Mouse (Mus musculus) kidney, embryonic 14.5 days (tissue): ENCODE measurements around the gene Usp48. TPM values are rescaled to one million over a fixed set of nuclear protein-coding genes. Genes with fewer than 3 reads are reported as not detected.

ENCODE experiments used
- ATAC-seq: fragments of 200-750 bp; cut with Nextera tagmentation; 2 replicates; pipeline ENCODE4 v1.8.0; 2017; ENCODE audit warnings: moderate number of reproducible peaks, mild to moderate bottlenecking, moderate TSS enrichment, moderate library complexity; ENCODE audit not compliant: low FRiP score, low TSS enrichment
- H3K27ac ChIP-seq: fragments of 300-500 bp; sonication (generic); 2 replicates; pipeline ENCODE4 v1.5.1; 2014; ENCODE audit warnings: low read depth, mild to moderate bottlenecking, low read length, moderate library complexity, mixed read lengths
- H3K27me3 ChIP-seq: fragments of 300-500 bp; sonication (generic); 2 replicates; pipeline ENCODE4 v1.6.1; 2014; ENCODE audit warnings: mild to moderate bottlenecking, low read length; ENCODE audit not compliant: control insufficient read depth, insufficient read depth
- H3K36me3 ChIP-seq: fragments of 300-500 bp; sonication (generic); 2 replicates; pipeline ENCODE4 v1.6.1; 2014; ENCODE audit warnings: low read length, mixed read lengths; ENCODE audit not compliant: control insufficient read depth, insufficient read depth
- H3K4me1 ChIP-seq: fragments of 300-500 bp; sonication (generic); 2 replicates; pipeline ENCODE4 v1.6.1; 2014; ENCODE audit warnings: low read length, mixed read lengths; ENCODE audit not compliant: control insufficient read depth, insufficient read depth
- H3K4me2 ChIP-seq: fragments of 300-500 bp; sonication (generic); replicated peaks from 2 replicates; pipeline ENCODE4 v1.6.1; 2014; ENCODE audit warnings: low read depth, mild to moderate bottlenecking, low read length
- H3K4me3 ChIP-seq: fragments of 300-500 bp; sonication (generic); 2 replicates; pipeline ENCODE4 v1.5.1; 2014; ENCODE audit warnings: mild to moderate bottlenecking, low read length
- H3K9ac ChIP-seq: fragments of 300-500 bp; sonication (generic); 2 replicates; pipeline ENCODE4 v1.6.1; 2014; ENCODE audit warnings: low read depth, mild to moderate bottlenecking, low read length, moderate library complexity
- H3K9me3 ChIP-seq: fragments of 300-500 bp; sonication (generic); 2 replicates; pipeline ENCODE4 v1.6.1; 2016; ENCODE audit warnings: low read length; ENCODE audit not compliant: control insufficient read depth
- WGBS: fragments of 180-500 bp; shearing (Covaris S2); extraction: QIAGEN DNeasy Blood & Tissue Kit; methylation state at CpG from one replicate; pipeline ENCODE4 v1.1.7; 2014; 5-methylcytosine and 5-hydroxymethylcytosine counted together
- polyA plus RNA-seq: library from polyadenylated mRNA; unstranded; fragments of >200 nt; fragmentation: Nextera tagmentation; extraction: Ambion mirVana; gene quantifications from 2 replicates; pipeline ENCODE4 v1.2.1, GENCODE M21; 2014

The Usp48 gene
- polyA plus RNA-seq, 1 experiment from 2014 or later = 91.2 TPM

GRCm38 (mm10) chr4:137706510-137706909 lies 113.0 kb downstream of the Usp48 start:
- H3K4me2 ChIP-seq = no peak overlapping the region
- no peak overlapping the region for H3K9ac ChIP-seq
- ATAC-seq = no peak
- H3K4me3 ChIP-seq = no peak overlapping the region
- peaks cover 6% of the 10 kb centered on the region for H3K4me1 ChIP-seq
- WGBS = 74% methylated on average over 7 of the region's 7 CpGs
- H3K9me3 ChIP-seq = no peaks in the 10 kb centered on the region
- H3K27me3 ChIP-seq = no peaks in the 10 kb centered on the region
- H3K36me3 ChIP-seq = no peaks in the 10 kb centered on the region
- H3K27ac ChIP-seq = no peak overlapping the region

GRCm38 (mm10) chr4:137707216-137707990 lies 113.8 kb downstream of the Usp48 start:
- H3K4me3 ChIP-seq = peak overlapping the region; percentile 62
- H3K9ac ChIP-seq = peak overlapping the region; percentile 72
- H3K9me3 ChIP-seq = no peaks in the 10 kb centered on the region
- 2% methylated on average over 50 of the region's 52 CpGs for WGBS
- H3K4me2 ChIP-seq = peak overlapping the region; percentile 91
- peaks cover 6% of the 10 kb centered on the region for H3K4me1 ChIP-seq
- no peaks in the 10 kb centered on the region for H3K36me3 ChIP-seq
- no peak overlapping the region for H3K27ac ChIP-seq
- no peaks in the 10 kb centered on the region for H3K27me3 ChIP-seq
- peak; percentile 86 for ATAC-seq

Other genes with a start within 250 kb of the Usp48 start
- 657 and 680 TPM in 2 replicates for gene Cdc42, start 236.0 kb upstream of the Usp48 start, polyA plus RNA-seq
- gene Cela3a, start 184.0 kb upstream of the Usp48 start, polyA plus RNA-seq = not detected in 2 replicates
- gene Cela3b, start 163.2 kb upstream of the Usp48 start, polyA plus RNA-seq = not detected in 2 replicates
- gene 1700013G24Rik, start 140.5 kb upstream of the Usp48 start, polyA plus RNA-seq = not detected in 2 replicates
- 39.6 and 56.2 TPM in 2 replicates for gene Hspg2, start 125.0 kb upstream of the Usp48 start, polyA plus RNA-seq
- gene Ldlrad2, start 19.2 kb upstream of the Usp48 start, polyA plus RNA-seq = not detected in 2 replicates
- 6.6 and 10.3 TPM in 2 replicates for gene Rap1gap, start 71.0 kb downstream of the Usp48 start, polyA plus RNA-seq
- 5.9 and 10.2 TPM in 2 replicates for gene Alpl, start 202.6 kb downstream of the Usp48 start, polyA plus RNA-seq